Mouse (Mus musculus): ENCODE results near the gene Npnt. TPM values are rescaled to one million over a fixed set of nuclear protein-coding genes. Genes with fewer than 3 reads are reported as not detected.

Npnt gene
- polyA plus RNA-seq, 1 experiment, result 119 TPM

DNA sequence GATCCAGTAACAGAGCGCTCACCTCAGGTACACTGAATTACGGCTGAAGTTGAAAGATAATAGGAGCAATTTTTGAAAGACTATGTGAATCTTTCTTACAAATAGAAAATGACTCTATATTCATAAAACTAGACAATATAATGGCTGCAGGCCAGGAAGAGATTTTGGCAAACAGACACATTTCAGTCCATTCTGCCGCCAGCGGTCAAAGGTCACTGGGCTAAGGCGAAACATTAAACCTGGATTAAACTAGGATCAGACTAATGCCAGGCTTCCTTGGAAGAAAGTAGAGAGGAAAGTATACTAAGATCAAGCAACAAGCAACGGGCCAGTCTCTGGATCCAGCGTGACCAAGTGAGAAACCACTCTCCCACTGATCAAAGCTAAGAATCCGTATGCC is 11.1 kb downstream of the Npnt start:
- Histone ChIP-seq H3K4me1 (ENCODE audit: control insufficient read depth, insufficient read depth, low read length) (peaks cover 13% of the 10 kb centered on the region; the same call in 1 of the 2 replicates), H3K4me3 (ENCODE audit: insufficient read depth, low read depth, low read length) (no peak overlapping the region), H3K36me3 (ENCODE audit: control insufficient read depth, insufficient read depth, low read length) (no peaks in the 10 kb centered on the region), H3K27me3 (replicated peaks; ENCODE audit: control insufficient read depth, insufficient read depth, low read length) (no peaks in the 10 kb centered on the region), H3K27ac (ENCODE audit: insufficient read depth, low read depth, low read length) (peak overlapping the region; percentile 66; the same call in 1 of the 2 replicates)
- 41% methylated on average over 8 of the region's 8 CpGs for WGBS
- TF ChIP-seq CTCF (conservative IDR thresholded peaks at IDR 0.05; ENCODE audit: insufficient read depth, insufficient read length, low read depth, low read length) (no peak), POLR2A (IDR thresholded peaks at IDR 0.05; ENCODE audit: low read depth, low read length) (no peak)
- DNase-seq, result peak; percentile 92

DNA sequence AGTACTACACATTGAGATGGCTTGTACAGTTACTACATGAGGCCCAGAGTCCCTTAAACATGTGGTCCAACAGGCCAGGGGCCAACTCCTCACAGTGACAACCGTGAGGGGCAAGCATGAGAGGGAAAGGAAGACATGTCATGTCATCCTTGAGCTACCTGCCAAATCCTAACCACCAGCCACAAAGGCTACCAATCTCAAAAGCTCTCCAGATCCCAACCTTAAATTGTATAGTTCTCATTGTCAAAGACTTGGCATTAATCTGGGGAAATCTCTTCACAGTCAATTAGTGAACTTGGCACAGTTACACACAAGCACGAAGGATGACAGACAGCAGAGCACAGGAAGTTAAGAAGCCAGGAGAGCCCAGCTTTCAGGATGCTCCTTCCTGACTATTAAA is 15.4 kb downstream of the Npnt start:
- DNase-seq, result no peak
- no peak overlapping the region for H3K4me3 ChIP-seq (ENCODE audit: insufficient read depth, low read depth, low read length)
- H3K27ac ChIP-seq (ENCODE audit: insufficient read depth, low read depth, low read length), result no peak overlapping the region
- no peaks in the 10 kb centered on the region for H3K27me3 ChIP-seq (replicated peaks; ENCODE audit: control insufficient read depth, insufficient read depth, low read length)
- peaks cover 4% of the 10 kb centered on the region; the same call in 1 of the 2 replicates for H3K4me1 ChIP-seq (ENCODE audit: control insufficient read depth, insufficient read depth, low read length)
- WGBS, result 28% methylated on average over 2 of the region's 2 CpGs
- H3K36me3 ChIP-seq (ENCODE audit: control insufficient read depth, insufficient read depth, low read length), result no peaks in the 10 kb centered on the region
- no peak for TF ChIP-seq CTCF (conservative IDR thresholded peaks at IDR 0.05; ENCODE audit: insufficient read depth, insufficient read length, low read depth, low read length)
- TF ChIP-seq POLR2A (IDR thresholded peaks at IDR 0.05; ENCODE audit: low read depth, low read length), result no peak

DNA sequence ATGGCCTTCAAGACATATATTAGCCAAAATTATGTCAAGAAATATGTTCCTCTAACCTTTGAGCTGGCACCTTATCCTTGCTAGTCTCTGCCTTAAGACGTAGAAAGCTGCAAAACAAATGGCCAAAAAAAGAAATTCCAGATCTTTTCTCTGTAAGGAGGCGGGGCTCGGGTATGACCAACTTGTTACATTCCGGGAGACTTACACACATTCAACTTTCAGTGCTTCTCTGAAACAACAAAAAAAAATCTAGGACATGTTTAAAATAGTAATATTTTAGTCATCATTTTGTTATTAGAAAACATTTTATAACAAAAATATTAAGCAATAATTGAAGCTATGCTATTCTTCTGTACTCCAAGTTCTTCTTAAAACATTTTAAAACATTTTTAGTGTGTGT is 18.6 kb downstream of the Npnt start:
- Histone ChIP-seq H3K27me3 (replicated peaks; ENCODE audit: control insufficient read depth, insufficient read depth, low read length) (no peaks in the 10 kb centered on the region), H3K36me3 (ENCODE audit: control insufficient read depth, insufficient read depth, low read length) (no peaks in the 10 kb centered on the region), H3K27ac (ENCODE audit: insufficient read depth, low read depth, low read length) (no peak overlapping the region), H3K4me3 (ENCODE audit: insufficient read depth, low read depth, low read length) (no peak overlapping the region), H3K4me1 (ENCODE audit: control insufficient read depth, insufficient read depth, low read length) (no peaks in the 10 kb centered on the region; the same call in 1 of the 2 replicates)
- DNase-seq, result no peak
- no peak for TF ChIP-seq POLR2A (IDR thresholded peaks at IDR 0.05; ENCODE audit: low read depth, low read length)
- TF ChIP-seq CTCF (conservative IDR thresholded peaks at IDR 0.05; ENCODE audit: insufficient read depth, insufficient read length, low read depth, low read length), result no peak
- WGBS, result 80% methylated on average over 4 of the region's 4 CpGs

DNA sequence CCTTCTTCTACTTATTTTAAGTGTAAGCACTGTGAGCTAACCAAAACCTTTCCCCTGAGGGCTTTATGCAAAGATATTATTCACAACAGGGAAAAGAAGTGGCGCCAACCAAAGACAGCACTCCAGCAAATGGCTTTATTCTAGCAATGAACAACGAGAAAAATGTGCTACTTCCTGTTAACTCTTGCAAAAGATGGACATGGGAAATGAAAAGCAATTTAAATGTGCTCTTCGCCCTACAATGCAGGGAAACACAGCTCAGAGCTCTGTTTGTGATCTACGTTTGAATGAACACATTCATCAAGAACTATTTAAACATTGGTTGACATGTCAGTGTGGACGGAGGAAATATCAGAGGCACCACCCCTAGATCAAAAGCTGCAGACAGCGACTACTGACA is 20.2 kb downstream of the Npnt start:
- no peaks in the 10 kb centered on the region for H3K36me3 ChIP-seq (ENCODE audit: control insufficient read depth, insufficient read depth, low read length)
- no peaks in the 10 kb centered on the region for H3K27me3 ChIP-seq (replicated peaks; ENCODE audit: control insufficient read depth, insufficient read depth, low read length)
- H3K27ac ChIP-seq (ENCODE audit: insufficient read depth, low read depth, low read length), result no peak overlapping the region
- TF ChIP-seq POLR2A (IDR thresholded peaks at IDR 0.05; ENCODE audit: low read depth, low read length), result no peak
- TF ChIP-seq CTCF (conservative IDR thresholded peaks at IDR 0.05; ENCODE audit: insufficient read depth, insufficient read length, low read depth, low read length), result no peak
- no peaks in the 10 kb centered on the region; the same call in 1 of the 2 replicates for H3K4me1 ChIP-seq (ENCODE audit: control insufficient read depth, insufficient read depth, low read length)
- no peak for DNase-seq
- no peak overlapping the region for H3K4me3 ChIP-seq (ENCODE audit: insufficient read depth, low read depth, low read length)
- WGBS, result 38% methylated on average over 6 of the region's 6 CpGs

DNA sequence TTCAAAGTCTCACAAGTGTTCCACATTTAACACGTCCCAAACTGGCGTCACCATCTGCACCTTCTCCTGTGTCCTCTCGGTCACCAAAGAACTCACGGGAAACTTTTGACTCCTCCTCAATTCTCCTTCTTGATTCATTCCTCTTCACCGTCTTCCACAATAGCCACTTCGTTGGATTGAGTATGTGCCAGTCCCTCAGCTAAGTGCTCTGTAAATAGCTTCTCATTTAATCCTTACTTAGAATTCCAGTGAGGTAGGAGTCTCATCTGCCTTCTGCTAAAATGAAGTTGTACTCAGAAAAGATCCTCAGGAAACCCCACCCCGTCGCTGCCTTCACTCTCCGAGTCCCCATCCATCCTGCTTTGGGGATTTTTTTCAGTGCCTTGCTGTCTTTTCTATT is 21.9 kb downstream of the Npnt start:
- Histone ChIP-seq H3K27ac (ENCODE audit: insufficient read depth, low read depth, low read length) (no peak overlapping the region), H3K36me3 (ENCODE audit: control insufficient read depth, insufficient read depth, low read length) (no peaks in the 10 kb centered on the region), H3K27me3 (replicated peaks; ENCODE audit: control insufficient read depth, insufficient read depth, low read length) (no peaks in the 10 kb centered on the region), H3K4me1 (ENCODE audit: control insufficient read depth, insufficient read depth, low read length) (no peaks in the 10 kb centered on the region), H3K4me3 (ENCODE audit: insufficient read depth, low read depth, low read length) (no peak overlapping the region)
- WGBS, result 77% methylated on average over 9 of the region's 9 CpGs
- TF ChIP-seq POLR2A (IDR thresholded peaks at IDR 0.05; ENCODE audit: low read depth, low read length) (no peak), CTCF (conservative IDR thresholded peaks at IDR 0.05; ENCODE audit: insufficient read depth, insufficient read length, low read depth, low read length) (no peak)
- DNase-seq, result no peak

DNA sequence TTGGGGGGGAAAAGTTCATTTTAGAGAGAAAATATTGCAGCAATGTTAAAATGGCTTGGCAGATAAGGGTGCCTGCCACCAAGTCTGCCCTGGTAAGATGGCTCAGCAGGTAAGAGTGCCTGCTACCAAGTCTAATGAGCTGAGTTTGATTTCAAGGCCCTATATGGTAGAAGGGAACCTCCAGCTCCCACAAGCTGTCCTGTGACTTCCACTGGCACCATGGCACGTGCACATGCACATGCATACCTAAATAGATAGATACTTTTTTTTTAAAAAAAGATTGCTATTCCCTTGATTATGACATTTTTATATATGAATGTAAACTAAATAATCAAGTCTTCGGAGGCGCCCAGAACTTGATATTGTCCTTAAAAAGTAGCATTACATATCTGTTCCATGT is 30.3 kb downstream of the Npnt start:
- H3K27ac ChIP-seq (ENCODE audit: insufficient read depth, low read depth, low read length), result no peak overlapping the region
- H3K4me1 ChIP-seq (ENCODE audit: control insufficient read depth, insufficient read depth, low read length), result no peaks in the 10 kb centered on the region
- H3K27me3 ChIP-seq (replicated peaks; ENCODE audit: control insufficient read depth, insufficient read depth, low read length), result no peaks in the 10 kb centered on the region
- no peaks in the 10 kb centered on the region; the same call in 1 of the 2 replicates for H3K36me3 ChIP-seq (ENCODE audit: control insufficient read depth, insufficient read depth, low read length)
- no peak for TF ChIP-seq POLR2A (IDR thresholded peaks at IDR 0.05; ENCODE audit: low read depth, low read length)
- no peak for TF ChIP-seq CTCF (conservative IDR thresholded peaks at IDR 0.05; ENCODE audit: insufficient read depth, insufficient read length, low read depth, low read length)
- WGBS, result 95% methylated on average over 3 of the region's 3 CpGs
- no peak for DNase-seq
- H3K4me3 ChIP-seq (ENCODE audit: insufficient read depth, low read depth, low read length), result no peak overlapping the region

DNA sequence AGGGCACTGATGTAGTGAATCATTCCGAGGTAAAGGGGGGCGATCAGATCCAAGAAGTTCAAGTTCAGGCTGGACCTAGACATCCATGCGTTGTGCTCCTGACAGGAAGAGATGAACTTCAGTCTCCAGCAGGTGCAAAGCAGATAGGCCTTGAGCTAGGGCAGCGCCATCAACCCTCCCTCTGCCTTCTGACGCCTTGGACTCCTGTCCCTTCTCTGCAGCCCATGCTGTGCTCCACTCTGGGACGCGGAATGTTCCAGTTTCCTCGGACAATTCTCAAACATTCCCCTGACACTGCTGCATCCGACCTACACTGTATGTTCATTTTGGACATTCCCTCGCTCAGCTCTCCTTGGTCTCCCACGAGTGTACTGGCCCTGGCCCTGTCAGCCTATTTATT is 30.9 kb downstream of the Npnt start:
- TF ChIP-seq CTCF (conservative IDR thresholded peaks at IDR 0.05; ENCODE audit: insufficient read depth, insufficient read length, low read depth, low read length), result no peak
- TF ChIP-seq POLR2A (IDR thresholded peaks at IDR 0.05; ENCODE audit: low read depth, low read length), result no peak
- no peaks in the 10 kb centered on the region for H3K27me3 ChIP-seq (replicated peaks; ENCODE audit: control insufficient read depth, insufficient read depth, low read length)
- WGBS, result 78% methylated on average over 11 of the region's 11 CpGs

More for the DNA sequence above, 30.9 kb downstream of the Npnt start:
- Histone ChIP-seq H3K4me1 (ENCODE audit: control insufficient read depth, insufficient read depth, low read length) (no peaks in the 10 kb centered on the region), H3K4me3 (ENCODE audit: insufficient read depth, low read depth, low read length) (no peak overlapping the region), H3K36me3 (ENCODE audit: control insufficient read depth, insufficient read depth, low read length) (no peaks in the 10 kb centered on the region; the same call in 1 of the 2 replicates), H3K27ac (ENCODE audit: insufficient read depth, low read depth, low read length) (no peak overlapping the region)
- no peak for DNase-seq
